Mouse (Mus musculus) spleen, adult 12 weeks (tissue): ENCODE data around the gene Cdca3.

Experiments
- DNase-seq: peaks from one replicate; pipeline ENCODE4 v3.0.0; 2022; ENCODE audit warnings: low spot score

Cdca3 gene

GRCm38 (mm10) chr6:124834512-124835081 is 5.2 kb downstream of the Cdca3 start:
- no peak for DNase-seq

- DNase-seq: no peak
Observed at GRCm38 (mm10) chr6:124835531-124835930, 6.2 kb downstream of the Cdca3 start.

- DNase-seq: no peak
Observed at GRCm38 (mm10) chr6:124836411-124836810, 7.1 kb downstream of the Cdca3 start.

- DNase-seq: no peak
Observed at GRCm38 (mm10) chr6:124839805-124840204, 10.5 kb downstream of the Cdca3 start.

GRCm38 (mm10) chr6:124840241-124841167 is 11.2 kb downstream of the Cdca3 start, which contains the start of gene Gnb3:
Gene Gnb3 (minus strand): TSS chr6:124840275.
- no peak for DNase-seq

- peak; percentile 79 for DNase-seq
Observed at GRCm38 (mm10) chr6:124847305-124847704, 18.0 kb downstream of the Cdca3 start.

GRCm38 (mm10) chr6:124850535-124850934 is 21.2 kb downstream of the Cdca3 start:
- DNase-seq: no peak

- no peak for DNase-seq
Observed at GRCm38 (mm10) chr6:124854647-124855046, 25.3 kb downstream of the Cdca3 start.

- DNase-seq: no peak
Observed at GRCm38 (mm10) chr6:124856321-124856720, 27.0 kb downstream of the Cdca3 start.

- DNase-seq: peak; percentile 35
Observed at GRCm38 (mm10) chr6:124856916-124857839, 27.8 kb downstream of the Cdca3 start, which contains the start of gene P3h3. Gene P3h3 (minus strand): TSS chr6:124857752.

- DNase-seq: no peak
Observed at GRCm38 (mm10) chr6:124857840-124858530, 28.6 kb downstream of the Cdca3 start.

GRCm38 (mm10) chr6:124858561-124859318 is 29.4 kb downstream of the Cdca3 start:
- no peak for DNase-seq

- DNase-seq: peak; percentile 63
Observed at GRCm38 (mm10) chr6:124859725-124860124, 30.4 kb downstream of the Cdca3 start.

- no peak for DNase-seq
Observed at GRCm38 (mm10) chr6:124860511-124860910, 31.2 kb downstream of the Cdca3 start.

GRCm38 (mm10) chr6:124861266-124861665 is 31.9 kb downstream of the Cdca3 start:
- DNase-seq: no peak

- no peak for DNase-seq
Observed at GRCm38 (mm10) chr6:124861802-124862201, 32.5 kb downstream of the Cdca3 start.

GRCm38 (mm10) chr6:124862406-124863124 is 33.2 kb downstream of the Cdca3 start:
- no peak for DNase-seq

- DNase-seq: no peak
Observed at GRCm38 (mm10) chr6:124863125-124863657, 33.8 kb downstream of the Cdca3 start.

GRCm38 (mm10) chr6:124863658-124864298 is 34.4 kb downstream of the Cdca3 start, which contains the start of gene Gpr162:
Gene Gpr162 (minus strand): TSS chr6:124863983.
- no peak for DNase-seq
